Mouse (Mus musculus) granulocyte monocyte progenitor cell, adult 5-6 weeks (primary cell): ENCODE measurements at regions not wholly inside any gene's neighbourhood (a gene's known extent, or its start where the extent isn't known, plus 50 kb on each side); places are given as distances from the start of the nearest gene placed in this dataset.
"Not testable (repeated sequence)": the region's sequence is repeated elsewhere in the genome, so short reads cannot be mapped to it uniquely, and the experiment has no call there.

Experiments
- ATAC-seq: replicated peaks from 2 replicates; pipeline ENCODE4 v1.8.0; 2016; ENCODE audit warnings: mild to moderate bottlenecking, moderate TSS enrichment, inconsistent platforms; ENCODE audit not compliant: poor library complexity, severe bottlenecking

DNA sequence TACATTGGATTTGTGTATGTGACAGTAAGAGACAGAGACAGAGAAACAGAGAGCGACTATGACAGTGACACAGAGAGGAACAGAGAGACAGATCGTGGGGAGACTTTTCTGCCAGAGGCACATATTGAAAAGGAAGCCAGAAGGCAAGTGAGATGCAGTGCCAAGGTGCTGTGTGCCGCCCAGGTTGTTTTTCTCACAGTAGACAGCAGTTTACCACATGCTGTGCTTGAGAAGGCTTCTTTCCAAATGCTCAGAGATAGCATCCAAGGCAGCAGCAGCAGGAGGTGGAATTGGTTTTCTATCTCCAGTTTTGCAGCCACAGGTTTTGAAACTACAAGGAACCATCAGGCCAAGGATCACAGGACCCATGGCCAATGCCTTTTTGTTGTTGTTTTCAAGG is 466.5 kb downstream of the Lrfn5 start:
- ATAC-seq, result no peak

DNA sequence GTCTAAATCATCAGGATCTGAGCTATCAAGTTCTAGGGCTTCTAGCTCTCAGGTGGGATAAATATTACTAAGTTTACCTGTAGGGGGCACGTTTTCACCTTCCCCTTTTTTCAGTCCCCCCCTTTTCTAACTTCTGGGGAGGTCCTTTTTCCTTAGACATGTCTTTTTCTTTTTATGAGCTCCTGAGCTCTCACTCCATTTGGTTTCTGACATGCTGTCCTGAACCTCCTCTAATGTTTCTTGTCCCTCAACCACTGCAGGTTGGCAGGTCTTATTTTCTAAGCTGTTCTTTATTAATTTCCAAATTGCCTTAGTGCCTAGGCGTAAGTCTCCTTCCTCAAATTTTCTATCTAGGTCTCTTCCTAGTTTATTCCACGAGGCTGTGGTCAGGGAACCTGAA is 470.9 kb downstream of the Lrfn5 start:
- ATAC-seq, result not testable (repeated sequence)

DNA sequence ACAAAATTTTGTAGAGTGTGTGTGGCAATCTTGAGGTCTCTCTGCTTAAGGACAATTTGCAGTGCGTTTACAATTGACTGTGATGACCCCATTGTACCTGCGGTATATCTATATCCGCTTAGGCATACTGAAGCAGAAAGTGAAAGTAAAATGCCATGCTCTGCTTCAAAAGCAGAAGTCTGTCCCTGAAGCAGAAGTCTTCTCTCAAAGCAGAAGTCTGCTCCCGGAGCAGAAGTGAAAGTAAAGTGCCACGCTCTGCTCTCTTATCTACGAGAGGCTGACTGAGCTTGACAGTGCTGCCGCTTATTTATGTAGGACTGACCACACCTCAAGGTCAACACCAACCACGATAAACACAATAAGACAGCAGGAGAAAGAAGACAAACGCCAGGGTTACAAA is 471.3 kb downstream of the Lrfn5 start:
- ATAC-seq, result peak; percentile 97

DNA sequence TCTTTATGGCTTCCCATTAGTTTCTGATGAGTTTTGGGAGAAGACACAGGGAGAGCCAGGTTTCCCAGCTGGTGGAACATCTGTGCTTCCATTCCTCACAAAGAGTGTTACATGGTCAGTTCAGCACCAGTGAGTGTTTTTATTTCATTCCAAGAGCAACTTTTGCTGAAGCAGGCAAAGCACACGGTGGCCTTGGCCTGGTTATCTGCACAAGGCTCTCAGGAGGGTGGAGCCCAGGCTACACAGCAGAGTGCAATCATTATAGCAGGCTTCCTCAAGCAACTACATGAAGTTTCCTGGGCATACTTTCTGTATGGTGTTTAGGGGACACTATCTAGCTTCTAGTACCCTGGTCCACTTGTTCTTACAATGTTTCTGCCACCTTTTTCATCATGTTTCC is 490.4 kb downstream of the Lrfn5 start:
- no peak for ATAC-seq

DNA sequence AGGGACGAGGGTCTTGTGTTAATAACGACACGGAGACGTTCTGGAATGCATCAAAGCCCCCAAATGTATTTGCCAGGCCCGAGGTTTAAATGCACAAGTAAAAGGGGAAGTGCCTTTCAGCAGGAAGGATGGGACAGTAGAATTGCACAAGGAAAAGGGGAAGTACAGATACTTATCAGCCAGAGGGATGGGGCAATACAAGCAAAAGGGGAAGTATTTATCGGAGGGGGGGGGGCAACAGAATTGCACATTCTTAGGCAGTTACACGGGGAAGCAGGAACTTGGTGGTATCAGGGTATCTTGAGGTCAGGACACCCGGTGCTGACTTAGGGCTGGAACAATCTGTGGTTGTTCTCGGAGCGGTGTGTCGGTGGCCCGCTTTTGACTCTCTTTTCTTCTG is 494.7 kb downstream of the Lrfn5 start:
- not testable (repeated sequence) for ATAC-seq
